37 mouse cellular contexts compared by ENCODE assay signal in genomic region chr1:85617161-85617560, GRCm38 (mm10). TPM values are rescaled to one million over a fixed set of nuclear protein-coding genes. Genes with fewer than 3 reads are reported as not detected.
"Had no signal": no experiment of that assay in that cellular context is flagged by ENCODE, and none has a peak within 500 bp of the region (broad histone marks: within the 10 kb centered on the region; RNA-seq: fewer than 3 reads in every experiment).

No protein-coding gene starts in this region.

RNA-seq across cellular contexts. Expression of gene G530012D18Rik, which starts 41.7 kb away (rescaled TPM):
- total RNA-seq: heart, postnatal 10 days; heart, postnatal 14 days; heart, postnatal 25 days; heart, postnatal 36 days; heart, postnatal 4 days; hindbrain, postnatal 0 days; layer of hippocampus, adult 18-20 months; layer of hippocampus, adult 2 months; layer of hippocampus, adult 8-10 months; layer of hippocampus, postnatal 10 days; layer of hippocampus, postnatal 14 days; layer of hippocampus, postnatal 25 days; layer of hippocampus, postnatal 36 days; left cerebral cortex, adult 18-20 months had no signal
- polyA plus RNA-seq: heart, embryonic 10.5 days; heart, embryonic 11.5 days; heart, embryonic 12.5 days; heart, embryonic 13.5 days; heart, embryonic 14.5 days; heart, embryonic 16.5 days; heart, postnatal 0 days; hindbrain, embryonic 10.5 days; hindbrain, embryonic 12.5 days; hindbrain, embryonic 13.5 days; hindbrain, embryonic 14.5 days; hindbrain, embryonic 15.5 days; hindbrain, embryonic 16.5 days; hindbrain, postnatal 0 days; inflammation-experienced regulatory T-cells, adult 6 months; intestine, embryonic 14.5 days; intestine, embryonic 15.5 days; intestine, embryonic 16.5 days; intestine, postnatal 0 days; kidney, adult 2 months; kidney, embryonic 14.5 days; kidney, embryonic 15.5 days; kidney, embryonic 16.5 days; kidney, postnatal 0 days had no signal
